Mouse (Mus musculus) right cerebral cortex, adult 2 months (tissue): ENCODE results near the gene Prrt1.

Experiments
- DNase-seq, 2 experiments: peaks; one replicate each; pipeline ENCODE4 v3.0.0; 2021 to 2022; ENCODE audit warnings: low spot score in 2 of 2

Prrt1 gene

DNA sequence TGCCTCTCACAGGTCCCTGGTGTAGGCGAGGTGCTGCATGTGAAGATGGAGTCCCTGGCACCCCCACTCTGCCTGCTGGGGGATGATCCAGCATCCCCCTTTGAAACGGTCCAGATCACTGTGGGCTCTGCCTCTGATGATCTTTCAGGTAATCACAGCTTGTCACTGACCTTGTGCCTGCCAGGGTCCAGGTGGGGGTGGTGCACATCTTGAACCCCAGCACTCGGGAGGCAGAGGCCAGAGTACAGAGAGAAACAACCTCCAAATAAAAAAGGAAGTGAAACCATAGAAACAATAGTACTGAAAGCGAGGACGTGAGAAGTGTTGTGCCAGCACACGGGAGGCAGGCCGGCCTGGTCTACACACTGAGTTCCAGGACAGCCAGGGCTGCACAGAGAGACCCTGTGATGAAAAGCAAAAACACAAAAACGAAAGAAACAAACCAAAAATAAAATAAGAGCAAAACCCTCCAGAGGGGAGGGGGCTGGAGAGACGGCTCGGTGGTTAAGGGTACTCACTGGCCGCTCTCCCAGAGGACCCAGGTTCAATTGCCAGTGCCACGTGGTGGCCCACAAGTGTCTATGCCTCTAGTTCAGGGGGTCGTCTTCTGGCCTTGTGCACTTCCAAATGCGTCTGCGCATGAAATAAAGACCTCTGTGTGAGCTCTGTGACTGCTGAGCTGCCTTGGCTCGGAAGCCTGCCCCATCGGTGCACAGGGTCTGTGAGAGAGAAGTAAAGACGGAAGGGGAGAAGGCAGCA is 20.0 kb downstream of the Prrt1 start:
- no peak for DNase-seq

DNA sequence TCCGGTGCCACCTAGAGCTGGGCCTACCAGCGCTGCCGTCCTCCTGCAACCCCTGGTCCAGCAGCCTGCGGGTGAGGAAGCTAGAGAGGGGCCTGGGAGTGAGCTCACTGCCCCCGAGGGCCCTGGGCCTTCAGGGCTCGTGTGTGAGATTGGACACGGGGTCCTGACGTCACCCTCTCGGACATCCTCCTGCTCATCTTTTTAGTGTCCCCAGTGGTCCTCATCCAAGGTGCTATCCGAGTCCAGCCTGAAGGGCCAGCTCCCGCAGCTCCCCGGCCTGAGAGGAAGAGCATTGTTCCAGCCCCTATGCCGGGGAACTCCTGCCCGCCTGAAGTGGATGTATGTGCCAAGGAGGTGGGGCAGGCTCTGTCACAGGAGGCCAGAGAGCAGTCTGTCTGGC is 21.4 kb downstream of the Prrt1 start:
- DNase-seq: no peak

DNA sequence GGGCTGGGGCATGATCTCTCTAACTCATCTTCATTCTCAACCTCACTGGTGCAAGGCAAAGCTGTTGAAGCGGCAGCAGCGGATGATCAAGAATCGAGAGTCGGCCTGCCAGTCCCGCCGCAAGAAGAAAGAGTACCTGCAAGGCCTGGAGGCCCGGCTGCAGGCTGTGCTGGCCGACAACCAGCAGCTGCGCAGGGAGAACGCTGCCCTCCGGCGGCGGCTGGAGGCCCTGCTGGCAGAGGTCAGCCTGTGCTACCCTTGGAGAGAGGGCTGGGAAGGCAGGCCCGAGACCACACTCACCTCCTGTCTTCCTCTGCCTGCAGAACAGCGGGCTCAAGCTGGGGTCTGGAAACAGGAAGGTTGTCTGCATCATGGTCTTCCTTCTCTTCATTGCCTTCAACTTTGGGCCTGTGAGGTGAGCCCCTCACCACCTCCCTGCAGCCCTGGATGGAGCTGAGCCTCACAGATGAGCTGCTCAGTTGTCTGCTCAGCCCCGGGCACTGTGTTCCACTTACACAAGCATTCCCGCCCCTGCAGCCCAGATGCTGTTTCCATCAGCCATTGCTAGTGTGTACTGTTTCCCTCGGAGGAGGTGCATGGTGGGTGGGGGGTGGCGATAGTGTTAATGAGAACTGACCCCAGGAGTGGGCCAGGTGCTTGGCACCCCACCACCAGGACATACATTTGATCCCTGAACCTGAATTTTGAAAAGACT is 22.3 kb downstream of the Prrt1 start:
- DNase-seq: no peak

DNA sequence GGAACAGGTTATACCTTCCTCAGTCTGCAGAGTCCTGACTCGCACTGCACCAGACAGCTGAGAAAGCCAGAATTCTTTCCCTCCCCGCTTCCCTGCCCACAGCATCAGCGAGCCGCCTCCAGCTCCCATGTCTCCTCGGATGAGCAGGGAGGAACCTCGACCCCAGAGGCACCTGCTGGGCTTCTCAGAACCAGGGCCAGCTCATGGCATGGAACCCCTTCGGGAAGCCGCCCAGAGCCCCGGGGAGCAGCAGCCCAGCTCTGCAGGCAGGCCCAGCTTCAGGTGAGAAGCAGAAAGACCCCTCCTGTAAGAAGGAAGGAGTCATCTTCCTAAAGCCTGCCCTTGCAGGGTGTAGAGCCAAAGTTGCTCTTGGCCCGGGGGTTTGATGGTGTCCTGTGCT is 23.2 kb downstream of the Prrt1 start:
- DNase-seq: no peak

DNA sequence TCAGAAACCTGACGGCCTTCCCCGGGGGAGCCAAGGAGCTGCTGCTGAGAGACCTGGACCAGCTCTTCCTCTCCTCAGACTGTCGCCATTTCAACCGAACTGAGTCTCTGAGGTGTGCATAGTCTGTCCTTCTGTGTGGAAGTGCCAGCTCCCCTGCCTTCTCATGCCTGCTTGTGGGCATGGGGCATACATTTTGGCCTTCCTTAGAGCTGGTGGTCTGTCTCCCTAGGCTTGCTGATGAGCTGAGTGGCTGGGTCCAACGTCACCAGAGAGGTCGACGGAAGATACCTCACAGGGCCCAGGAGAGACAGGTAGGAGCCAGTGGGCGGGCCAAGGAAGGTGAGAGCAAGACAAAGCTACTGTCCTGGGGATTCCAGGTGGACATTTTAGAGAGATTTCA is 23.7 kb downstream of the Prrt1 start:
- DNase-seq: no peak

DNA sequence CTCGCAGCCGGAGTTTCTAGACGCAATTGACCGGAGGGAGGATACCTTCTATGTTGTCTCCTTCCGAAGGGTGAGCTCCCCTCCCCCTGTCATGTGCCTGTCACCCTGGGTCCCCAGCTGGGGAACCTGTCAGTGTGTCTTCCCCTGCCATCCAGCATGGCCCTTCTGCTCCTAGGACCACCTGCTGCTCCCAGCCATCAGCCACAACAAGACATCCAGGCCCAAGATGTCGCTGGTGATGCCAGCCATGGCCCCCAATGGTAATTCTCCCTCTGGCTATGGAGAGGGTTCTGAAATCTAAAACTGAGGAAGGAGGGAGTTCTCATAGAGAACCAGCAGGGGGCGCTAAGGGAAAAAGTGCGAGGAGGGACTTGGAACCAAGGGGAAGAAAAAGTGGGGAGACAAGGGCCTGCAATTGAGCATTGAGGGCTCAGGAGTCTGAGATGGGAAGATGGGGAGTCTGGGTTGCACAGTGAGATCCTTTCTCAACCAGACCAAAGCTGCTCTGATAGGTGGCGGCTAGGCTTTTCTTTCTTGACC is 24.5 kb downstream of the Prrt1 start:
- peak in 1 of 2 experiments; percentile 78 for DNase-seq

DNA sequence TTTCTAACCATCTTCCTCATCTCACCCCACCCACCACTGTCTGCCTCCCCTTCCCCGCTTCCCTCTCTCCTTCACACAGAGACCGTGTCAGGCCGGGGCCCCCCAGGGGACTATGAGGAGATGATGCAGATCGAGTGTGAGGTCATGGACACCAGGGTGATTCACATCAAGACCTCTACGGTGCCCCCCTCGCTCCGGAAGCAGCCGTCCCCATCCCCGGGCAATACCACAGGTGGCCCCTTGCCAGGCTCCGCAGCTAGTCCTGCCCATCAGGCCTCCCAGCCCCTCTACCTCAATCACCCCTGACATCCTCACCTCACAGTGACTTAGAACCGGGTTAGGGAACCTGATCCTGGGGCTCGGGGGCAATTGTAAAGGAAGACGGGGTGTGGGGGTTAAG is 25.1 kb downstream of the Prrt1 start:
- DNase-seq: no peak

DNA sequence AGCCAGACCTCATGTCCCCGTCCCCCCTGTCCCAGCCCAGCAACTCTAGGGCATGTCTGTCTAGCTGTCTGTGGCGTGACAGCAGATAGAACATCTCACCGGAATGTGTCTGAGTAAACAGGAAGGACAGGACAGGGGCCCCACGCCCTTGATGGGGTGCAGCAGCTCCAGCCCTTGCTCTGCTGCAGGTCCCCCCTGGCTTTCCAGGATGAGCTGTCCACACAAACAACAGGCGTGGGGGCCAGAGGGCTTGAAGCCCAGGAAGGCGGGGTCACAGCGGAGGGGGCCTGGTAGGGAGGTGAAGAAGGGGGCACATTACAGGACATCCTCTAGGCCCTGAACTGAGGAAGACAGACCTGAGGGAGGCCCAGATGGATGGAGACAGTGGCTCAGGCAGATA is 25.8 kb downstream of the Prrt1 start:
- no peak for DNase-seq

DNA sequence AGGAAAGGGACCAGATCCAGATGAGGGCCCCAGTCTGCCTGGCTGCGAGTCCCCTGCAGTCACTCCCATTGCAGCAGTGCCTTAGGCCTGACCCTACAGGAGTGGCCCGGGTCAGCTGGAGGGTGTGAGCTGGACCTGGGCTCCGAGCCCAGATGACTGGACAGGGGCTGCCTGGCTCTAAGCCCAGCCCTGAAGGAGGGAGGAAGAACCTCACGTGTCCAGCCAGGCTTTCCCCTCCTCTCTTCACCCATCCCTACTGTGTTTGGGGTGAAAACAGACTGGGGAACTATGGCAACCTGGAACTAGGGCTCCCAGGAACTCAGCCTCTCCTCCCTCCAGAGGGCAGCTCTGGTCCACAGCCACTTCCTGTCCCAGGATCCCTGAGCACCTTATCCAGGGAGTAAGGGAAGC is 26.3 kb downstream of the Prrt1 start:
- DNase-seq: no peak

DNA sequence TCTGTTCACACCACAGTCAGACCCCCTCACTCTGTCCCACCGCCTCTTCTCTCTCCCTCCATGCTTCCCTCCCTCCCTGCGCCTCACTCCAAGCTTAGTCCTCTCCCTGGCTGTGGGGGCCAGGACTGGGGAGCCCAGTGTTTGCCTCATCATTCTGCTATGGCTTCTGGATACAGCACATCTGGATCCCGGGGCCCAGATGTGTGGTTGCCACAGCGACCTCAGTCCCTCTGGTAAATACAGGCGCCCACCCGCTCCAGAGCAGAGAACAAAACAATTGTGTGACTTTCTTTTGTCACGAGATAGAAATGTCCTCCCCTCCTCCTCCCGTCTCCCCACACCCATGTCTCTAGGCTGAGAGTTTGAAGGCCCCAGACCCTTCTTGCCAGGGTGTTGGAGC is 27.3 kb downstream of the Prrt1 start:
- no peak for DNase-seq

DNA sequence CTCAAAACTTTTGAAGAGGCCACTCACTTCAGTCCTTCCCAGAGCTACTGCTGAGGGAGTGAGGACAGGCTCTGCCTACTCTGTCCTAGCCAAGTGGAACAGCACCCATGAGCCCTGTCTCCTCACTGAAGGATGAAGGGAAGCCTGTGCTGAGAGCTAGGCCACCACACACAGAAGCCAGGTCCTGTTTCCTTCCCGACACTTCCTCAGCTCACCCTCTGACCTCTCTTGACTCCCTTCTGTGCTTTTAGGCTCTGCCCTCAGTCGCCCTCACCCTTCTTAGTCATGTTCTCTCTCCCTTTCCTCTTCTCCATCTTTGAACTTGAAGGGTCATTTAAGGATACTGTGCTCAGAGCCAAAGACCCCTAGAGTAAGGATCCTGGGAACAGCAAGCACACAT is 27.9 kb downstream of the Prrt1 start:
- DNase-seq: no peak

DNA sequence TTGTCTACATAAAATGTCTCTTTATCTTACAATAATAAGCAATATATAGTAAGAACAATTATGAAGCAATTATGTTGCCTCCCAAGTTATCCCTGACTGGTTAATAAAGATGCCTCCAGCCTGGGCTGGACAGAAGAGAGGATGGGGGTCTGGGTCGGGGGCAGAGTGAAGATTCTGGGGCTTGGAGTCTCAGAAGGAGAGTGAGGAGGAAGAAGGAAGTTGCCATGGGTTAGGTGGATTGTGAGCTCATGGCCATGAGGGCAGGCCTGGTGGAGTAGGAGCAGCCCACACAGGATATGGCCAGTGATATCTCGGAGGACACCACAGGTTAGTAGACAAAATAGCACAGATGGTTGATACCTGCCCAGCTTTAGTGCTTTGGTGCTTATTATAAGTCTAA is 28.8 kb downstream of the Prrt1 start:
- no peak for DNase-seq

DNA sequence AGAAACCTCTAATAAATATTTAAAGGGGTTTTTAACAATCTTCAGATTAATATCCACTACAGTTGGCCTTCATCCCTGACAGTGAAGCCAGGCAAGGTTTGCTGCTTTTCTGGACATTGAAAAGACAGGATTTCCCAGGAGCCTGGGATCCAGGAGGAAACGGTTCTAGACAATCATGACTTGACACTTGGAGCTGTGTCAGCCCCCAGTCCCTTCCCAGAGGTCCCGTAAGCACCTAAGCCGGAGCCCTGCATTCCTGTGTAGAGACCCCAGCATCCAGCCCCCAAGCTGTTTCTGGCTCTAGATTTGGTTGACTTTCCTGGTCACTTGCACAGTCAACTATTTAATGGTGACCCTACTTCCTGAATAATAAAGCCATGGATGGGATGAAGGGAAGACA is 29.3 kb downstream of the Prrt1 start:
- no peak for DNase-seq

DNA sequence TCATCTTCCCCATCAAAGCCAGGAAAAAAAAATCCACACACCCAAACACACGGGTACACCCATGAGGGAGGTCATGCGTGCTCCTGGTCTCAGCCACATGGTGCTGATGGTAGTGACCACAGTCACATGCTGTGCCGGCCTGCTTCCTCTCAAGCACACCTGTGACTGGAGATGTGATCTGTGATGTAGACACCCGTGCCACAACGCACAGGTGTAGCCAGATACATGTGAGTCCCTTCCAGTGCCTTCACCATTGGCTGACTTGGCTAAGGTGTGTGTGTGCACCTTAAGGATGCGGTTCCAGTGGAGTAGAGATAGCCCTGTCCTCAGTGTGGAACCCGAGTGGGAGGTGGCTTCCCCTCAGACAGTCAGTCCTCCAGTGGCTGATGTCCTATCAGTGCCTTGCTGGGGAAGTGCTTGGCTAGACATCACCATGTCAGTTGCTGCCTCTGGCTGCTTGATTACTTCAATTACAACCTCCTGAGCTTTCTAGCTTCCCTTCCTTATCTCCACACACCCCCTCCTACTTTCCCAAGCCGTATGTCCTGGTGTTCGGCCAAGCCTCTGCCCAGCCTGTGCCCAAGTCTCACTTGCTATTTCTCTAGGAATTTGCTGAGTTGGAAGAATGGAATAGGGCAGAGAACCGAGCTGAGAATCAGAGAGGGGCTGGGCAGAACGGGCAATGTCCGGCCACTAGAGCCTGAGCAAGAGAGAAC is 30.0 kb downstream of the Prrt1 start:
- DNase-seq: no peak

DNA sequence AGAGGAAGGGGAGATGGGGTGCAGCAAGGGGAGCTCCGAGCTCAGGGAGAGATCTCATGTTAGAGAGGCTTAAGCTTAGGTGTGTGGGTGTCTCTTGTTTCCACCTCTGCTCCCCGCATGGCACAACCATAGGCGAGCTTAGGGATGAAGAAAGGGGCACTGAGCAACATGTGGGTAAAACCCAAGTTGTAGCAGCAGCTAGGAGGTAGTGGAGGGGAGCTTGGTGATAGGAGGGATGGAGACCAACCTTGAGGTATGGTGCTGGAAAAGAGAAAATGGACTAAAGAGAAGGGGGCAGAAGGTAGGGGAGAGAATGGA is 30.5 kb downstream of the Prrt1 start:
- DNase-seq: no peak

DNA sequence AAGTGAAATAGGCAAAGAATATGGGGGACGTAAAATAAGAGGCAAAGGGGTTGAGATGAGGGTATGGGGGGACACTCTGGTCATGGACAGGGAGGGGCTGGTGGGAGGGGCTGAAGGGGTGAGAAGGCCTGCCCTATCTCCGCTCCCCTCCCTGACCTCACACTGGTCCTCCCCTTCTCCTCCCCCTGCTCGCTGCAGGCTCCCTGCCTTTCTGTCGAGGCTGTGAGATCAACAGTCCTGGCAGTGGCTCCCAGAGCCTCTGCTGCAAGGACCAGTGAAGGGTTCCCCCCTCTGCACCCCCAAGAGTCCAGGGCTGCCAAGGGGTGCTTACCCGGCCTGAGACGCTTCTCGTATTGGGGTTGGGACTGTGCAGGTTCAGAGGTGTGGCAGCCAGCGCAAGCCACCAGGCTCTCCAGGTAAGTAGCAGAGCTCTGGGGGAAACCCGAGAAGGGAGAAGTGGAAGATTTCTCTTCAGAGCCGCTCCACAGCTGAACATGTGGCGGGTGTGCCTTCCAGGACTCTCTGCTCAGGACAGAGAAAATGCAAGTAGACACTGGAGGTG is 31.0 kb downstream of the Prrt1 start:
- no peak for DNase-seq

DNA sequence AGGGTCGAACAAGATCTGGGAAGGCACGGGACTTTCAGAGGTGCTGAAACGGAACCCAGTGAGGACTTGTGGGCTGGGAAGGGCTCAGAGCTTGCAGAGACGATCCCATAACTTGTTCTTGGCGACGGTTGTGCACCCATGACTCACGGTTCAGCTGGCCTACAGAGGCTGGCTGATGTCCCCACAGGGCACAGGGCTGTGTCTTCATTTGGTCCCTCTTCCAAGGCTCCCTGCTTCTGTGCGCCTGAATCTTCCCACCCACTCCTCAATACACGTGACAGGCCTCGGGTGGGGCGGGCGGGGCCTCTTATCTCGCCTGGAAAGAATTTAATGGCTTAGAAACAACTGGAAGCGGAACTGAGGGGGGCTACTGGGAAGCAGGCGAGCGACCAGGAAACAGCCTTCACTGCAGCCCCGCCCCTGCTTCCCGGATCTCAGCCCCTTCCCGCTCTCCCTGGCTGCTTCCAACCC is 31.8 kb downstream of the Prrt1 start:
- DNase-seq: no peak

DNA sequence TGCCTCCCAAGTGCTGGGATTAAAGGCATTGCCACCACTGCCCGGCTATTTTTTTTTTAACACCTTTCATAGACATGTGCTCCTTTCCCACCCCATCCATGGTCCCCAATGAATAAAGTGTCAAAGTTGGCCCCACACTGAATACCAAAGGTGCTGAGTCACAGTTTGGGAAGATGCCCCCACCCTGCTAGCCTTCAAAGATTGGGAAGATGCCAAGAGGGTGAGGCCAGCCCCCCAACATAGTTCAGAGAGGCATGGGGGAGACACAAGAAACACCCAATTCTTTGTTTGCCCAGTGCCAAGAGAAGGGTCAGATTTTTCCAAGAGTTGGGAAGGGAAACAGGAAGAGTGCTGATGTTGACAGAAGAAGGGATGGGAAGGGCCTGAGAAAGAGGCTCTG is 33.1 kb downstream of the Prrt1 start:
- no peak for DNase-seq

DNA sequence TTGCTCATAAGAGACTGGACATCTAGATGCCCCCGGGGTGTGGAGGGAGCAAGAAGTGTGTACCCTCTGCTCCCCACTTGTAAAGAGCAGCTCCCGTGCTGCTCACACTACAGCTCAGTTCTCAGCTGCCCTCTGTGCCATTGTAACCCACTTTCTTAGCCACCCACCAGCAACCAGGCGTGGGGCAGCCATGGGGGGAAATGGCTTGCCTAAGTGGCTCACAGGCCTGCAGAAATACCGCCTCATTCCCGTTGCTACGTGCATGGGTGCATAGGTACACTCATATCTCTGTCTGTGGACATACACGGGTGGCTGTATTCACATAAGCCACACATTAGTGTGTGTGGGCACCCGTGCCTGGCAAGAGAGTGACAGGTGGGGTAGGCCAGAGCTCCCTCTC is 33.6 kb downstream of the Prrt1 start:
- no peak for DNase-seq

DNA sequence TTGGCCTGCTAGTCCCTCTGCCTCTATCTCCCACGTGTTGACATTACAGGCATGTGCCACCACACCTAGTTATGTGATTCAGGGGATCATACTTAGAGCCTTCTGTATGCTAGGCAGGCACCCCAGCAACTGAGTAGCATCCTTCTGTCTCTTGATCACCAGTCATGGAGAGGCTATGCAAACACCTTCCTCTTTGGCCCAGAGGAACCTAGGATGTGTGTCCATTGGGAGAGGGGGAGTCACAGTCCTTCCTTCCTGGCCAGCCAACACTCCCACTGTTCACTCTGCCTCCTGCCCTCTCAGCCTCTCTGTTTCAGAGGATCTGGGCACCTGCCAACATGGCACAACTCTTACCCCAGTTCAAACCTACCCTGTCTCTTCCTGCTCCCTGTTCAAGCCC is 34.2 kb downstream of the Prrt1 start:
- DNase-seq: no peak

DNA sequence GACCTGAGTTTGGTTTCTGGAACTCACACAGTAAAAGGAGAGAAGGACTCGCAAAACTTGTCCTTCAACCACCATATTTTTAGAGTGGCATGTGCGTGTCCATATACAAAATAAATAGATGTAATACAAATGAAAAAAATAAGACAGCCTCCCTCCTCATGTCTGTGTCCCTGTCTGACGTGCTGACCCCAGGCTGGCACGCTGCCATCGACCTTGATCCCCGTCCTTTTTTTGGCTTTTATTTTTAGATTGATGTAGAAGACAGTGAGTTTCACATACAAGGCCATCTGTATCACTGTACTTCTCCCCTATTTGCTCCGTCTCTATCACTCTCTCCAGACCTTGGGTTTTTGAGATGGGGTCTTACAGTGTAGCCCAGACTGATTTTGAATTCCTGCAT is 35.1 kb downstream of the Prrt1 start:
- DNase-seq: no peak

DNA sequence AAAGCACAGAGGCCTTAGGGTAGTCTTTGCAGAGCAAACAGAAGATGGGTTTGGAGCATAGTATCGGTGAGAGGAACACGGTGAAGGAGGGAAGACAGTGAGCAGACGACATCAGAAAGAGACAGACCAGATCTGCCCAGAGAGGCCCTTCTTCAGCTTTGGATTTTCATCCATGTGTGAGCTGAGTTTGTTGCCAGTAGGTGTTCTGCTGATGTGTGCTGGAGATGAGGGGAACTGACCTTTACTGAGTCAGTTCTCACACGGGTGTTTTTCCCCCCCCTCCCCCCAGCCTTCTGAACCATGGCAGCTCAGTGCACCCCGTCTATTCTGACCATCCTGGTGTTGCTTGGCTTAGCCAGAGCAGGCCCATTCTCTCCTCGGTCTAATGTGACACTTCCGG is 40.9 kb downstream of the Prrt1 start, which contains the start of gene Tnxb:
Gene Tnxb (plus strand): TSS at position 301 of the 400 bp plus-strand sequence.
- DNase-seq: no peak
